Mouse (Mus musculus): ENCODE data around the gene Txk. TPM values are rescaled to one million over a fixed set of nuclear protein-coding genes. Genes with fewer than 3 reads are reported as not detected.

The Txk gene
- polyA plus RNA-seq, 1 experiment from 2014 or later: not detected

DNA sequence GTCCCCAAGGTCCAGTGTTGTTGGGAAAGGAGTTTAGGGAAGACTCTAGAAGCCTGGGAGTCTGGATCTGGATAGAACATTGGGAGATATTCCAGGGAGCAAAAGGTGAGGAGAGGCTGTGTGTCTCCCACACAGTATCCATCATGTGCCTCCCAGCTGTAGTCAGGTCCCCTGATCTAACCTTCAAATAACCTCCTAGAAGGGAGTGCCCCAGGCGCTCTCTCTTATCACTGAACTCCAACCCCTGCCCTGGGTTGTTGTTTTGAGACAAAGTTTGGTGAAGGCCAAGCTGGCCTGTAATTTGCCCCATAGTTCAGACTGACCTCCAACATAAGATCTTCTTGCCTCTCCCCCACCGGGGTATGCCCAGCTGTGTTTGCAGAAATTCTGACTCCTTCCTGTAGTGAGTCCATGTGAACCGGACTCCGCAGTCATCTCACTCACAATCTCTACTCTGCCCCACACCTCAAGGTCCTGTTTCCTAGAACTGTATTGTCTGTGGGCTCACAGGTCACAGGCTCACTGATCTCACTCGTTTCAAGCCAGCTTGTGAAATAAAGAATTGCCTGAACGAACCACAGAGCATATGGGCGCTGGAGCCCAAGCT, 3.8 kb downstream of the Txk start:
- Histone ChIP-seq H3K4me3 (no peak overlapping the region), H3K9me3 (no peaks in the 10 kb centered on the region), H3K27ac (replicated peaks) (no peak overlapping the region), H3K36me3 (no peaks in the 10 kb centered on the region), H3K4me2 (replicated peaks) (no peak overlapping the region), H3K27me3 (no peaks in the 10 kb centered on the region), H3K4me1 (peaks cover 2% of the 10 kb centered on the region; the same call in 1 of the 2 replicates), H3K9ac (replicated peaks) (no peak overlapping the region)
- WGBS: 74% methylated on average over 7 of the region's 7 CpGs
- no peak for ATAC-seq (replicated peaks)

DNA sequence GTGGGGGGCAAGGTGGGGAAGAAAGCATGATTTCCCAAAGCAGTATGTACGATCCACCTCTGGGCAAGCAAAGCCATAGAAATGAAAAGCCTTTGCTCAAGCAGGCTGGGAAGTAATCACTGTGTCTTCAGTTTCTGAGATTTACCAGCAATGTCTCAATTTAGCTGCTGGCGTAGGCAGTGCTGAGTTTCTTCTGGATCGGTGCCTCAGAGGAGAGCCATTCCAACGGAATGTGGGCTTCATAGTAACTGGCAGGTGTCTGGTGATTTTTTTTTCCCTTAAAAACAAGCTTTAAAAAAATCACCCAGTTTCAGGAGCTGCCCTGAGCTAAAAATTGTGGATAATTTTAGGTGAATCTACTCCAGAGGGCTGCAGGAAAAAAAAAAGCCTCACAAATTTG, 5.2 kb downstream of the Txk start:
- no peaks in the 10 kb centered on the region for H3K27me3 ChIP-seq
- ATAC-seq (replicated peaks): no peak
- H3K27ac ChIP-seq (replicated peaks): no peak overlapping the region
- H3K4me1 ChIP-seq: peaks cover 2% of the 10 kb centered on the region; the same call in 1 of the 2 replicates
- H3K9me3 ChIP-seq: no peaks in the 10 kb centered on the region
- no peak overlapping the region for H3K4me2 ChIP-seq (replicated peaks)
- no peak overlapping the region for H3K9ac ChIP-seq (replicated peaks)
- no peak overlapping the region for H3K4me3 ChIP-seq
- 76% methylated on average over 4 of the region's 4 CpGs for WGBS
- H3K36me3 ChIP-seq: no peaks in the 10 kb centered on the region

DNA sequence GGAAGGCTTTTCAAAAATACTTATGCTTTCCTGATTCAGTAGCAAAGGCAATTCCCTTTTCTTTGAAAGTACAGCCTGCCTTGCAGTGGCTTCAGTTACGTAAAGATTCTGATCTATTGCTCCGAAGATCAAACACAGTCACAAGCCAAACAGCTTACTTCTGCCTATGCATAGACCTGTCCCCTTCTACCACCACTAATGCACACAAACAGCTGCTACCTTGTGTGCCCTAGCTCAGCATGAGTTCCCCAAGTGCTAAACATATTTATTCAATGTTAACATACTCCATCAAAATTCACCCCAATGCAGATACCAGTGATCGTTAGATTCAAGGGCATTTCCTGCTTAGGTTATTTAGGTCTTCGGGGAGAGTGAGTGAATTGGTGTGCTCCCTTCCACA, 6.1 kb downstream of the Txk start:
- H3K36me3 ChIP-seq: no peaks in the 10 kb centered on the region
- H3K4me3 ChIP-seq: no peak overlapping the region
- no peak overlapping the region for H3K4me2 ChIP-seq (replicated peaks)
- H3K27me3 ChIP-seq: no peaks in the 10 kb centered on the region
- WGBS: 80% methylated on average over 4 of the region's 4 CpGs
- peaks cover 2% of the 10 kb centered on the region; the same call in 1 of the 2 replicates for H3K4me1 ChIP-seq
- H3K9ac ChIP-seq (replicated peaks): no peak overlapping the region
- H3K9me3 ChIP-seq: no peaks in the 10 kb centered on the region
- no peak overlapping the region for H3K27ac ChIP-seq (replicated peaks)
- ATAC-seq (replicated peaks): no peak

DNA sequence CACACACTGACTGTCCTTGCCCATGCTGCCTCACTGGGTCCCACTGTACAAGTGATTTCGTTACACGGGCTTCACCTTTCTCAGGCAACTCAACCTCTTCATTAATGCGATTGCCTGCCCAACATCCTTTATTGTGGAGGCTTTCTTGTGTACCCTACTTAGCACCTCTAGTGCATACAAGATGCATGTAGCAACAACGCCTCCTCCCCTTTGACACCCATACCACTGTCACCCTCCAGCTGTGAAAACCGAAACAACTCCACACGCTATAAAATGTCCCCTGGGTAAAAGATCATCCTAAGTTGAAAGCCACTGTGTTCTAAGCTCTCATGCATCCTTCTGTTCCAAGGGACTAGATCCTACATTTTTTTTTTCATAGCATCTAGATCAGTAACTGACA, 9.5 kb downstream of the Txk start:
- no peak for ATAC-seq (replicated peaks)
- H3K4me3 ChIP-seq: no peak overlapping the region
- H3K9ac ChIP-seq (replicated peaks): no peak overlapping the region
- H3K4me1 ChIP-seq: no peaks in the 10 kb centered on the region
- H3K27me3 ChIP-seq: no peaks in the 10 kb centered on the region
- no peaks in the 10 kb centered on the region for H3K9me3 ChIP-seq
- no peak overlapping the region for H3K27ac ChIP-seq (replicated peaks)
- no peak overlapping the region for H3K4me2 ChIP-seq (replicated peaks)
- 94% methylated on average over 6 of the region's 6 CpGs for WGBS
- H3K36me3 ChIP-seq: no peaks in the 10 kb centered on the region

DNA sequence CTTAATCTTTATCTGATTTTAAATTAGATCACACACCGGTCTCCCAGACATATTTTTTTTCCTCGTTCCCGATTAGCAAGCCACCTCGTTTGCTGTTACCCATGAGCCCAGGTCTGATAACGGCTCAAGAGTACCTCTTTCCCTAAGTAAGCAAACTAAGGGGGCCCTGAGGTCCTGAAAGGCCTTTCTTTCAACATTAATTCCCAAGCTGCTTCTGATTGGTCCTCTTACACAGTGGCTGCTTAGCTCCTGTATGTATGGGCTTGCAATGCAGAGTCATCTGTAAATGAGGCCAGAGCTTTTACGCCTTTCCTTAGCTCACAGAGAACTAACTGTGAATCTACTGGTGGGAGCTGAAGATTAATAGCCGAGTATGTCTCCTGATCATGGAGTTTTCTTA, 15.7 kb downstream of the Txk start:
- H3K4me3 ChIP-seq: no peak overlapping the region
- H3K27ac ChIP-seq (replicated peaks): no peak overlapping the region
- H3K36me3 ChIP-seq: no peaks in the 10 kb centered on the region
- 58% methylated on average over 7 of the region's 7 CpGs for WGBS
- no peaks in the 10 kb centered on the region for H3K27me3 ChIP-seq
- H3K9ac ChIP-seq (replicated peaks): no peak overlapping the region
- no peaks in the 10 kb centered on the region; the same call in 1 of the 2 replicates for H3K4me1 ChIP-seq
- no peak overlapping the region for H3K4me2 ChIP-seq (replicated peaks)
- no peak for ATAC-seq (replicated peaks)
- no peaks in the 10 kb centered on the region for H3K9me3 ChIP-seq

DNA sequence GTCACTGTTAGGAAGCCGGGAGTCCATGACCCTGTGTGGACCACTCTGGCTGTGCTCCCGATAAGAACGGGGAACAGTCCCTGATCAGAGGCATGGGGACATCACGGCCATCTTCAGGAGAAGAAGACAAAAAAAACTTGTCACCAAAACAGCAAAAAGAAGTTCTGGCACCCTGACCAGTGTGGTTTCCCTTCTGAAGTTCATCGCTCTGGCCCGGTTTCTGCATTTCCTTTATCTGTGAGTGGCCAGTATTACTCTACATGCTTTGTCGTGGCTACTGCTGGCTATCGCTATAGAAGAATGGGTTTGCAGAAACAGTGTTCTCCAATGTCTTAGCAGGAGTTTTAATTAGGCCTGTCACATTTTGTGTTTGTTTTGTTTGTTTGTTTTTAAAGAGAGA, 16.1 kb downstream of the Txk start:
- 75% methylated on average over 8 of the region's 8 CpGs for WGBS
- Histone ChIP-seq H3K36me3 (no peaks in the 10 kb centered on the region), H3K9ac (replicated peaks) (no peak overlapping the region), H3K4me3 (no peak overlapping the region), H3K4me1 (no peaks in the 10 kb centered on the region; the same call in 1 of the 2 replicates), H3K27me3 (no peaks in the 10 kb centered on the region), H3K27ac (replicated peaks) (no peak overlapping the region), H3K9me3 (no peaks in the 10 kb centered on the region), H3K4me2 (replicated peaks) (no peak overlapping the region)
- ATAC-seq (replicated peaks): no peak

DNA sequence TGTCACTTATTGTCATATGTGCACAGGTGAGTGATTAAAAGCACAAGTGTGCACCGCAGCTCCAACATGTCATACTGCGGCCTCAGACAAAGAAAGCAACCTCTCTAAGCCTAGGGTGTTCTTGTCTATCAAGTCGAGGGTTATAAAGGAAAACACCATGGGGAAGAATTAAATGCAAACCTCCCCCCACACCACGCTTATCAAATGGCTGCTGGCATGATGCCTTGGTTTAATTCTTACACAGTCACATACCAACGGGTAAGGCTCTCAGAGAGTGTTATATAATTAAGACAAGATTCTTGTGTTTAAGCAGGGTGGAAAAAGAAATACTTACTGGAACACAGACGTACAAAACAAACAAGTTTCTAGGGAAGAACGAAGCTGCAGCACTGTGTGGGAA, 16.8 kb downstream of the Txk start:
- no peak overlapping the region for H3K27ac ChIP-seq (replicated peaks)
- WGBS: 34% methylated on average over 7 of the region's 7 CpGs
- no peak for ATAC-seq (replicated peaks)
- H3K27me3 ChIP-seq: no peaks in the 10 kb centered on the region
- no peak overlapping the region for H3K4me3 ChIP-seq
- no peak overlapping the region for H3K4me2 ChIP-seq (replicated peaks)
- no peak overlapping the region for H3K9ac ChIP-seq (replicated peaks)
- H3K36me3 ChIP-seq: no peaks in the 10 kb centered on the region
- no peaks in the 10 kb centered on the region for H3K9me3 ChIP-seq
- H3K4me1 ChIP-seq: no peaks in the 10 kb centered on the region; the same call in 1 of the 2 replicates

DNA sequence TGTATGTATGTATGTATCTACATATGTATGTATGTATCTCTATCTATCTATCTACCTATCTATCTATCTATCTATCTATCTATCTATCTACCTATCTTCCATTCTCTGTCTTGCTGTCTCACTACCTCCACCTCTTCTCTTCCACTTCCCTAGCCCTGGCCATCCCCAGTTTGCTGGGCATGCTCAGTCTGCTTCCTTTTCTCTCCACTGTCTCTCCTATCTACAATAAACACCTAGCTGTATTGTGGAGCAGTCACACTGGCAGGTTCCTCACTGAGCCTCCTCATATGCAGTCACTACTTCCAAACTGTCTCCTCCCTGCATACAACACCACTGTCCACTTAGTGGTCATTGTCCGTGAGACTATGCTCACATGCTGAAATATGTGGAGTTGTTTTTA, 19.7 kb downstream of the Txk start:
- H3K27ac ChIP-seq (replicated peaks): no peak overlapping the region
- H3K27me3 ChIP-seq: no peaks in the 10 kb centered on the region
- no peak overlapping the region for H3K4me2 ChIP-seq (replicated peaks)
- no peak overlapping the region for H3K9ac ChIP-seq (replicated peaks)
- no peaks in the 10 kb centered on the region; the same call in 1 of the 2 replicates for H3K4me1 ChIP-seq
- no peak for ATAC-seq (replicated peaks)
- WGBS: 84% methylated on average over 1 of the region's 1 CpGs
- H3K36me3 ChIP-seq: no peaks in the 10 kb centered on the region
- no peaks in the 10 kb centered on the region for H3K9me3 ChIP-seq
- no peak overlapping the region for H3K4me3 ChIP-seq

DNA sequence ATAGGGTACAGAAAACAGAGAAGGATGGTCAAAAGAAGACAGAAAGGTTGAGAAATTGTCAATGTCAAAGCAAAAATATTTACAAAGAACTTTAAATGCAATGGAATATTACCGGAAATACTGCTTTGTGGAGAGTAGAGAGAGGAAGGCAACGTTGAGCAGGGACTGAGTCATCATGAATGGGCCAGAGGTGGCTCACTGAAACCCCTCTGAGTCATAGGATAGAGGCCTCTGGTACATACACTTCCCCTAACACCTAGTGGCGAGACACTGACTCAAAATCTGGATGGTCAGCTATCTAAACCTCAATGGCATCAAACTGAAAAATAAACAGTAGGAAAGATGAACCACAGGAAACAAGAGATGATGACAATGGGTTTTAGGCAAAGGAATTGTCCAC, 27.2 kb downstream of the Txk start:
- Histone ChIP-seq H3K4me3 (no peak overlapping the region), H3K4me1 (no peaks in the 10 kb centered on the region), H3K27me3 (no peaks in the 10 kb centered on the region), H3K36me3 (no peaks in the 10 kb centered on the region), H3K4me2 (replicated peaks) (no peak overlapping the region), H3K9me3 (no peaks in the 10 kb centered on the region), H3K27ac (replicated peaks) (no peak overlapping the region), H3K9ac (replicated peaks) (no peak overlapping the region)
- no peak for ATAC-seq (replicated peaks)
- 87% methylated on average over 3 of the region's 3 CpGs for whole genome bisulfite sequencing

DNA sequence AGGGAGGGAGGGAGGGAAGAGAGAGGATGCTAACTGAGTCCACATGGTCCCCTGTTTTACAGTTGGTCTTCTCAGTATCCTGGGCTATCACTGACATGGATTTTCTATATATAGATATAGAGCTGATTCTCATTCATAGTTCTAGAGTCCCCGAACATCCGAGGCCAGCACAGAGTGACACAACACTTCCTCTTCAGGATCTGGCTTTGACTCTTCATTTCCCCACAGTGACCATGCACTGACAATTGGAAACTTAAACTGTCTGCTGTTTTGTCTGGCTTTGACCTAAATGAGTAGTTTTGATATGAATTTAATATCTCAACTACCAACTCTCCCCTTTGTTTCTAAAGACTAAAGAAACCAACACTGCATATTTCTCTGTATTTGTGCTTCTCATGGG, 29.1 kb downstream of the Txk start:
- WGBS: 87% methylated on average over 2 of the region's 2 CpGs
- Histone ChIP-seq H3K9me3 (no peaks in the 10 kb centered on the region), H3K4me2 (replicated peaks) (no peak overlapping the region), H3K27me3 (no peaks in the 10 kb centered on the region), H3K9ac (replicated peaks) (no peak overlapping the region), H3K4me3 (no peak overlapping the region), H3K36me3 (no peaks in the 10 kb centered on the region), H3K4me1 (no peaks in the 10 kb centered on the region), H3K27ac (replicated peaks) (no peak overlapping the region)
- ATAC-seq (replicated peaks): no peak

DNA sequence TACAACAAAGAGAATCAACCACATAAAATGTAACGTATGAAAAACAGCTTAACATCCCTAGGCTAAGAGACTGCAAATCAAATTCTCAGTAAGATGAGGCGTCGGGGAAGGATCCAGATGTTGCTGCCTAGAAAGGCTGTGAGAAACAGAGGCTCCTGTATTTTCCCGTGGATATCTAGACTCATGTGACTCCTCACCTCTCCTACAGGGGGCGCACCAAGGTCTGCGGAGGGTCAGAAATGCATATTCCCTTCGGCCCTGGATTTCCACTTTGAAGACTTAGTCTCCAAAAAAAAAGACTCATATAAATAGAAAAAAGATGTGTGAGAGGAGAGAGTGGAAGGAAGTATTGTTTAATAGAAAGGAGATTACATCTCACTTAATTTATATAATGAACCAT, 32.0 kb downstream of the Txk start:
- Histone ChIP-seq H3K4me1 (no peaks in the 10 kb centered on the region), H3K36me3 (no peaks in the 10 kb centered on the region), H3K9me3 (no peaks in the 10 kb centered on the region), H3K9ac (replicated peaks) (no peak overlapping the region), H3K4me2 (replicated peaks) (no peak overlapping the region), H3K4me3 (no peak overlapping the region), H3K27me3 (no peaks in the 10 kb centered on the region), H3K27ac (replicated peaks) (no peak overlapping the region)
- WGBS: 67% methylated on average over 7 of the region's 7 CpGs
- ATAC-seq (replicated peaks): no peak

DNA sequence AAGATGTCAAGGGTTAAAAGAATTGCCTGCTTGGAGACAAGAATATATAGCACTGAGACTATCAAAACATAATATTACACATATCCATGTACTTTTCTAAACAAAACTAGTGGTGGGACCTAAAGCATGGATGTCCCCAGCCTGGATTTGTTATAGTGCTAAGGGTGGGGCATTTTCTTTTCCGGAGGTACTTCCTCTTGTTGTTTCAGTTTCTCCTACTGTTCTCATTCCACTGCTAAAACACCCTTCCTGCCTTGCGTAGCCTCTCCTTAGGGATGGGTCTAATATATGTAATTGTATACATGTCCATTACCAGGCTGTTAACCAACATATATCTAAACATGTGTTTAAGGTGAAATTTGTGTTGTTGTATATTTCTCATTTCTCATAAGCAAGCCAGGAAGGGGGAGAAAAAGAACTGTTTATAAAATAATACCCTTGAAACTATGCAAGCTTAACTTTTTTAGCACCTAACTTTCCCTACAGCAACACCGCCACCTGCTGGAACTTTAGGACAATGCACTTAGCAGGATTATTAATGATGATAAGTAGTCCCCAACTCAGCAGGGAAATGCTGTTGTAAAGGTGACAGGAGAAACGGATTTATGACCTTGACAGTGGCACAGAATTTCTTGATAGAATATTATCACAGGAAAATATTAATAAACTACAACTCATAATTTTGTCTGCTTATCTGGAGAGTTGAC, 41.9 kb downstream of the Txk start:
- Histone ChIP-seq H3K4me3 (no peak overlapping the region), H3K27me3 (no peaks in the 10 kb centered on the region), H3K36me3 (no peaks in the 10 kb centered on the region), H3K4me1 (no peaks in the 10 kb centered on the region), H3K4me2 (replicated peaks) (no peak overlapping the region), H3K9me3 (no peaks in the 10 kb centered on the region), H3K27ac (replicated peaks) (no peak overlapping the region), H3K9ac (replicated peaks) (no peak overlapping the region)
- WGBS: 35% methylated on average over 4 of the region's 4 CpGs
- ATAC-seq (replicated peaks): no peak

DNA sequence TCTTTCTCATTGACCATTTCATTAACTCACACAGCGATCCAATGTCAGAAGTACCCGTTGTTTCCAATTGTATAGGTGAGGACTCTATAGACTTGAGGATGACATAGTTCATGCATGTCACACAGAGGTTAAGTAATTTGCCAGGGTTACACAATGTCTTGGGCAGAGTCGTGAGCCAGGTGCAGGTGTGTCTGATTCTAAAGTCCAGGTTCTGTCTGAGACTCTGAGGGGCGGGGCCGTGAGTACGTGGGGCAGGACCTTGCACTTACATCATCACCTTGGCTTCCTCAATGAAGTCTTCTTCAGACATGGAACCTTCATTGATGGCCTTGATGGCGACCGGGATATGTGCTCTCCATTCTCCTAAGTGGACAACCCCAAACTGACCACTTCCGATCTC, 42.6 kb downstream of the Txk start:
- Histone ChIP-seq H3K27me3 (no peaks in the 10 kb centered on the region), H3K4me2 (replicated peaks) (no peak overlapping the region), H3K9me3 (no peaks in the 10 kb centered on the region), H3K4me1 (no peaks in the 10 kb centered on the region), H3K36me3 (no peaks in the 10 kb centered on the region), H3K27ac (replicated peaks) (no peak overlapping the region), H3K4me3 (no peak overlapping the region), H3K9ac (replicated peaks) (no peak overlapping the region)
- no peak for ATAC-seq (replicated peaks)
- WGBS: 90% methylated on average over 9 of the region's 9 CpGs

All from forebrain, embryonic 15.5 days (tissue).